Mouse (Mus musculus) heart, adult 2 months (tissue): ENCODE data around the gene Hsdl2.

Experiments
- CTCF ChIP-seq: fragments of 200-600 bp; IDR thresholded peaks from 2 replicates; pipeline ENCODE4 v1.8.1; 2022; ENCODE audit warnings: antibody characterized with exemption, mild to moderate bottlenecking, moderate library complexity
- POLR2A ChIP-seq: fragments of 200-500 bp; IDR thresholded peaks from 2 replicates; pipeline ENCODE4 v1.6.1; 2011; ENCODE audit warnings: mild to moderate bottlenecking, low read depth, low read length, control low read depth; ENCODE audit not compliant: insufficient read depth

- no peak for TF ChIP-seq POLR2A
- TF ChIP-seq CTCF = no peak
Observed at GRCm38 (mm10) chr4:59547136-59547889, 34.0 kb upstream of the Hsdl2 start.
